Mouse (Mus musculus): ENCODE data around the gene Fam168a.

Gene Fam168a

GRCm38 (mm10) chr7:100780192-100780591, 73.8 kb downstream of the Fam168a start:
- DNase-seq (ENCODE audit: low read depth, low spot score) = no peak

DNA sequence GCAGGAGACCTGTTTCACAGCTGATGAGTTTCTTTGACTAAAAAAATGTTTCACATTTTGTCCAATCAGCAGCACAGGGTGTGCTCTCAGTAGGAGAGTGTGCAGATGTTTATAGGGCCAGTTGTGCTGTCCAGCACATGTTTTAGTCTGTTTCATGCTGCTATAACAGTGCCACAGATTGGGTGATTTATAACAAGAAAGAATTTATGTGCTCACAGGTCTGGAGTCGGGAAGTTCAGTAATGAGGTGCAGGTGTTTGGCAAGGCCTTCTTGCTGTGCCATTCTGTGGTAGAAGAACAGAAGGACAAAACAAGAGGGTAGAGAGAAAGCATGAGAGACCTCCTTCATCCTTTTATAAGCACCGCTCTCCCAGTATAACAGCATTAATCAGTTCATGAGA, 78.2 kb downstream of the Fam168a start:
- DNase-seq (ENCODE audit: low read depth, low spot score) = no peak

GRCm38 (mm10) chr7:100785426-100785825, 79.0 kb downstream of the Fam168a start:
- no peak for DNase-seq (ENCODE audit: low read depth, low spot score)

DNA sequence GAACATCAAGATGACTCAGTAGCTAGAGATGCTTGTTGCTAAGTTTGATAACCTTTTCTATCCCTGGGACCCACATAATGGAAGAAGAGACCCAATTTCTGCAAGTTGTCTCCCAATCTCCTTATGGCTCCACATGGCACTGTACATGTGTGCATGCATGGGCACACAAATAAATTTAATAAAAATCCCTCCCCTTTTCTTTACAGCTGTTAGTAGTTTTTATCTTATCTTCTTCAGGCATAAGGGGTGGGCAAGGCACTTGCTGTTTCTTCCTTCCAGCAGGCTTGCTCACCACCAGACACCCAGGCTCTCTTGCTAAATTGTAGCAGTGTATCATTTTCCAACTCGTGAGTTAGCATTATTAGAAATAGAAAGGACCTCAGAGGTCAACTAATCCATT, 79.6 kb downstream of the Fam168a start:
- DNase-seq (ENCODE audit: low read depth, low spot score) = no peak

GRCm38 (mm10) chr7:100788291-100788690, 81.9 kb downstream of the Fam168a start:
- DNase-seq (ENCODE audit: low read depth, low spot score) = no peak

DNA sequence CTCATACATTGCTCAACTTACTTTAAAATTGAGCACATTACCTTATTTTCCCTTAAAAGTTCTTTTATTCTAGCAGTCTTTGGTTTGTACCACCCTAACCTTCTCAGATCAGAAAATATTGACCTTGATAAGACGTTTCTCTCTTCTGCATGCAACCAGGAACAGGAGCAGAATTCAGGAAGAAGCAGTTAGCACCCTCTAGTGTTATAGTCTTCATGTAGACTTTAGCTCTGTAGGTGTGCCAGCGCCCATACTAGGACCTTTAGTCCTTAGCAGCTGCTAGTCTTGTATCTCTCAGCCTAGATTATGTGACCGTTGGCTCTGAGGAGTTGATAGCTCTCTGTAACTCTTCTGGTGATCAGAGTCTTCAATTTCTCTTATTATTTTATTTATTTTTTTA, 92.4 kb downstream of the Fam168a start:
- DNase-seq (ENCODE audit: low read depth, low spot score) = no peak

DNA sequence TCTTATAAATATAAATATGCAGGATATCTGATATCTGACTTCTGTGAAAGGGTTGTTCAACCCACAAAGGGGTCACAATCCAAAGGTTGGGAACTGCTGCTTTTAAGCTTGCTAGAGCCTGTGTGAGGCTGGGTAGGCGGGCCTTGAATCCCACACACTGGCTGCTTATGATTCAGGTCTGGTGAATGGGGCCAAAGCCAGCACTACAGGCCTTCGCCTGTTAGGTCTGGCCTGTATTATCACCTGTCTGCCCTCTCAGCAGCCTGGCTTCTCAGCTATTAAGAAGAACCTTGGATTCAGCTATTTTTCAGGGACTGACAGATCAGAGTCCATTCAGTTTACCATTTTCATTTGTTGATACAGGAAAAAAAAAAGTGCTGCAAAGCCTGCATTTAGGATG, 99.0 kb downstream of the Fam168a start:
- no peak for DNase-seq (ENCODE audit: low read depth, low spot score)

DNA sequence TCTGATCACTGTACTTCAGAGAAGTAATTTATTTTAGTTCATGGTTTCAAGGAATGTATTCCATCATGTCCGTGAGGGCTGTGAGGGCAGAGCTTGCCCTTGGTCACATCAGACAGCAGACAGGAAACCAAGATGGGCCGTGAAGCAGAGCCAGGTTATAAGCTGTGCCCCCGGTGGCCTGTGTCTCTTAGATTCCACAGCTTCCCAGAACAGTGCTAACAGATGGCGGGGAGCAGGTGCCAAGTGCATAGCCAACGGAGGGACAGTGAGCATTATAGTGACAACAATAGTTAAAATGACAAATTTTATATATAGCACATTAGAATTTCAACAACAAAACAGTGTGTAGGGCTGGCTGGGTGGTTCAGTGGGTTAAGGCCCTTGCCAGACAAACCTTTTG, 105.5 kb downstream of the Fam168a start:
- DNase-seq (ENCODE audit: low read depth, low spot score) = no peak

DNA sequence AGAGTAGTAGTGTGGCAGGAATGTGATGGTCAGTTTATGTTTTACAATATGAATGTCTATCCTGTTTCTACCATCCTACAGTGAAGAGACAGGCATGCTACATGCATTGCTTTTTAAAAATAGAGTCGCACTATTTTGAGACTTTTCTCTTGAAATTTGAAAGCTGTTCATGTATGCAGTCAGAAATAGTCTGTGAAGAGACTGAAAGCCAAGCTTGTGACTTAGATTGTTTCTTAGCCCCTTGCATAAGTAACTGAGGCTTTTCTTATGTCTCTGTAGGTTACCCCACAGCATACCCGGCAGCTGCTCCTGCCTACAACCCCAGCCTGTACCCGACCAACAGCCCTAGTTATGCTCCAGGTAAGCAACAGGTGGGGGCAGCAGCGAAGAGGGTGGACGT, 106.2 kb downstream of the Fam168a start:
- DNase-seq (ENCODE audit: low read depth, low spot score) = no peak

- peak; percentile 28 for DNase-seq (ENCODE audit: low read depth, low spot score)
Observed at GRCm38 (mm10) chr7:100815900-100816570, 109.6 kb downstream of the Fam168a start.

DNA sequence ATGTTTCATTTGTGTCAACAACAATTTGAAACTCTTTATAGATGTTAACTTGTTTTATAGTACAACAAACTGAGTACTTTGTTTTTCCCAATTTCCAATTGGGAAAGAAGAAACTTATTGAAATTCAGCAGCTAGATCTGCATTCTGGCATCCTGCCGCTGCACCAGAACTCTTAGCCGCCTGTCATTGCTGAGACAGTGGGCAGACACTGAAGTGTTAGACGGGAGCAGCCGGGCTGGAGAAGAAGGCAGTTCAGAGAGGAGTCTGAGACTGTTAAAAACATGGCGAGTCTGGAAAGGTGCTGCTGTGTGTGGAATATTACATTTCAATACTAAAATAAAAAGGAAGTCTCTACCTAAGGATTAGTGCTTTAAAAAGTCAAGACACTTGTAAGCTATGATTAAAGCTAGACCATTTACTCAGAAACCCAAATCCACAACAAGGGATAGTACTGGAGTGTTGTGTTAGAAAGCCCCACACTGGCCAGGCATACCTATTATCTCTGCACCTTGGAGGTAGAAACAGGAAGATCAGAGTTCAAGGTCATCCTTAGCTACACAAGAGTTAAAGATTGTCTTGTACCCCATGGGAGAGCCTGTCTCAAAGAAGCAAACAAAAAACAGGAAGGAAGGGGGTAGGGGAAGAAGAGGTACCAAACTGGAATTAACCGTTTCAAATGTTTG, 110.5 kb downstream of the Fam168a start:
- peak; percentile 64 for DNase-seq (ENCODE audit: low read depth, low spot score)

GRCm38 (mm10) chr7:100817442-100817760, 111.0 kb downstream of the Fam168a start:
- peak; percentile 71 for DNase-seq (ENCODE audit: low read depth, low spot score)

DNA sequence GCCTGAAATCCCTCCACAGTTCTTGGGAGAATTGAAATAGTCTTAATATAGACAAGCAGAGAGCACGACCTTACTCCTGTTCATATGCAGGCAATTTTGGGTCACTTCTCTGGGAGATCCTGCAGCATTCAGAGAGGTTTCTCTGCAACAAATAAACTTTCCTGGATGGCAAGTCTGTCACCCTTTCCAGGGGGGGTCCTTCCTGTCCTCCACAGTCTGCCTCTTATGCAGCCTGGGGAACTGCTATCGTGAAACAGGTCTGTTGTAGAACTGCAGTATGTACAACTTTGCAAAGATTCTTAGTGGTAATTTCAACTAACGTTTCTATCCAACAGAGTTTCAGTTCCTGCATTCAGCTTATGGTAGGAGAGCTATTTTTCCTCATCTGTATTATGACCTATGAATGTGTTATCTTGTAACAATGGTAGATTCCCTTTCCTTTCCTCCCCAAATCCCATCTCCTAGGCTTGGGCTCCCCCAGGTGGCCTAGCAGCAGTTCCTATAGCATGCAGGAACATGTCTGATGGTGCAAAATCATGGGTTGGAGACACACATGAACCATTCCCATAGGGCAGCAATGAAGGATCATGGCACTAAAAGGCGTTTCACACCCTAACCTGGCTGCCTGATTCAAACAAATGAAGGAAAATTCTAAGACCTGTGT, 112.1 kb downstream of the Fam168a start:
- no peak for DNase-seq (ENCODE audit: low read depth, low spot score)

DNA sequence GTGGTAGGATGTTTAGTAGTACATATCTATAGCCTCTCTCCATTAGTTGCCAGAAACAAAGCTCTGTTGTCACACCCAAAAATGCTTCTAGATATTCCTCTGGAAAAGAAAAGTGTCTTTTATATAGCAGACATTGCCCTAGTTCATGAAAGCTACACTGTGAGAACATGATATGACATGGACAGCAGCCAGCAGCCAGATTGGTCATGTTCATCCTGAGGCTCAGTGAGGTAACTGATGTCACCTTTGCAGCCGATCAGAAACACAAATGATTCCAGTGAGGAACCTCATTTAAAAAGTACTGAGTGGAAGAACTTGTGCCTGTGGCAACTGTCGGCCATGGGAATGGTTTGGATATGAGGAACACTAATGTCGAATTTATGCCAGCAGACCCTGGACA, 118.2 kb downstream of the Fam168a start:
- no peak for DNase-seq (ENCODE audit: low read depth, low spot score)

DNA sequence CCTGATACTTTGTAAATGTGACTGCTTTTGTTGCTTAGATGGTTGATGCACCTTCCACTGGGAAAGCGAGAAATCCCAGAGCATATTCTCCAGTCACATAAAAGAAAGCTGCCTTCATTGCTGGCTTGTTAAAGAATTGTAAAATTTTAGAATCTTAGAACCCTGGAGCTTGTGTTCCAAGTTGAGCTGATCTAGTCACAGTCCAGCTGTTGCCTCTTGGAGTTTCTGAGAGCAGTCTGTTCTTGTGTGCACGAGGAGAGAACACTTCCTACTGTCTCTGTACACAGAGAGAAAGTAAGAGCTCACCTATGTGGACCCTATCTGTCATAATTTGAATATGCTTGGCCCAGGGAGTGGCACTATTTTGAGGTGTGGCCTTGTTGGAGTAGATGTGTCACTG, 122.1 kb downstream of the Fam168a start:
- DNase-seq (ENCODE audit: low read depth, low spot score) = no peak

GRCm38 (mm10) chr7:100833859-100834258, 127.4 kb downstream of the Fam168a start:
- DNase-seq (ENCODE audit: low read depth, low spot score) = no peak

DNA sequence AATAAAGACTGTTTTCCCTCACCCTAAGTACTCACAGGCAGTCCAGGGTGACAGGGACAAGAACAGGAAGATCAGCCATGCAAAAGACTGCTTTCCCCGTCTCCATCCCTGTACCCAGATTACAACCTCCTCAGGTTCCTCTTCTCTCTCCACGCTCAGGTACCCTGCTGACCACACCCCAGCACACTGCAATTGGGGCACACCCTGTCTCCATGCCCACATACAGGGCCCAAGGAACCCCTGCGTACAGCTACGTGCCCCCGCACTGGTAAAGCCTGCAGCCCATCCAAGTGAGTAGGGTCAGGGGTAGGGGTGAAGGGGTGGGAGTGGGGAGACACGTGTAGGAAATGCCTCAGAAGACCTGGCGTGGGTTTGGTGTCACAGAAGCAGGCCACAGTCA, 128.7 kb downstream of the Fam168a start:
- DNase-seq (ENCODE audit: low read depth, low spot score) = no peak

- no peak for DNase-seq (ENCODE audit: low read depth, low spot score)
Observed at GRCm38 (mm10) chr7:100835711-100836110, 129.3 kb downstream of the Fam168a start.

DNA sequence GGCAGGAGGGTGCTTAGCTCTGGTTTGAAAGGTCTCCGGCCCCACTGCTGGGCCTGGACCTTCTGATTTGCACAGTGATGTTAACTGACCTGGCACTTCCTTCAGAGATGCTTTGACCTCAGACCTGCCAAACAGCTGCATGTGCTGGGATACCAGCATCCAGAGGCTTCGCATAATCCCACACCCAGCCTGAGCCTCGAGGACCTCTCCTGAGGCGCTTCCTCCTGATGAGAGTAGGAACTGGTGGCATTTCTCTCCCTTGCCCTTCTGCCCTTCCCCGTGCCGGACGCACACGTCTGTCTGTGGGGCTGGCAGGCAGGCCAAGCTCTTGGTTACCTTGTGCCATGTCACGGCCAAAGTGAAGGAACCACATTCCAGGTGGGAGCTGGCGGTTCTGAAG, 130.2 kb downstream of the Fam168a start:
- no peak for DNase-seq (ENCODE audit: low read depth, low spot score)

DNA sequence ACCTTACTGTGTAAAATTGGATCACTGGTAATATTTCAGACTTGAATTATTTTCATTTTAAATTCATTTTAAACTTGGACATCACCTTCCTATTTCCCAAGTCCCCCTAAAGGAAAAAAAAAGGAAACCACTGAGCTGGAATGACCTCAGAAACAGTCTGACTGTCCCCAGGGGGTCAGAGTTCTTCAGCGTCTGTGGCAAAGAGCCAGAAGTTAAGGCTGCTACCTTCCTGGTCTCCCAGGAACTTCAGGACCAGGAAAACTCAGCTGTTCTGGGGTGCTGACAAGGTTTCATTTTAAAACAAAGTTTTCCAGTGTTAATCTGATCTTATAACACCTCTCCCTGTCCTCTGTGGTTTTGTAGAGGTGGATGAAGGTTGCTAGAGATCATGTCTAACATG, 131.3 kb downstream of the Fam168a start:
- no peak for DNase-seq (ENCODE audit: low read depth, low spot score)

DNA sequence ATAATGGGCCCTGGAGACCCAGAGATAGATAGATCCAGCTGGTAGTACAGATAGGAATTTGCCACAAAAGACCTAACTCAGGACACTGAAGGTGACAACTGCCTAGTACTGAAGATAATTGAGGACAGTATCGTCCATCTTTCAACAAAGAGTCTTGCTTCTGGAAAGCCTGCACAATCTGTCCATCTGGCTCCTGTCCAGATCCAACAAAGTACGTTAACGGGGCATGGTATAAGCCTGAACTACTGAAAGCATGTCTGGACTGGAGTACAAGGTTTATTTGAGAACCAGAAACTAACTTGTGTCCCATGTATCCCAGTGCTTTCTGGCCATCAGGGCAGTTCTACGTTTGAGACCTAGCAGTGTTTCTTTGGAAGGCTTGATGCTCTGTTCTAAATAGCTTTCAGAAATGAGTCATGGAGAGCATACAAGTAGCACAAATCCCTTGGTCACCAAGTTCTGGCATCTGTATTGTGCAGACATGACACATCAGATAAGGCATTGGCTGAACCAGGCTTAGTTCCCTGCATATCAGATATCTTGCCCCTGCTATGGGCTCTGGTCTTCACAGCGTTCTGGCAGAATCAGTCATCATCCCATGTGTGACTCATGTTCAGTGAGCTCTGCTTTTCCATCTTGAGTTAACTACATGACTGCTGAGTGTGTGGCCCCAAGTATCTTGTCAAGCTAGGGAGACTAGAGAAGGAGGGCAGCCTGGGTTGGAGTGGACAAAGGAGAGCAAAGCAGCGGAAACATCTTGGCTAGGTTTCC, 133.4 kb downstream of the Fam168a start:
- DNase-seq (ENCODE audit: low read depth, low spot score) = no peak

DNA sequence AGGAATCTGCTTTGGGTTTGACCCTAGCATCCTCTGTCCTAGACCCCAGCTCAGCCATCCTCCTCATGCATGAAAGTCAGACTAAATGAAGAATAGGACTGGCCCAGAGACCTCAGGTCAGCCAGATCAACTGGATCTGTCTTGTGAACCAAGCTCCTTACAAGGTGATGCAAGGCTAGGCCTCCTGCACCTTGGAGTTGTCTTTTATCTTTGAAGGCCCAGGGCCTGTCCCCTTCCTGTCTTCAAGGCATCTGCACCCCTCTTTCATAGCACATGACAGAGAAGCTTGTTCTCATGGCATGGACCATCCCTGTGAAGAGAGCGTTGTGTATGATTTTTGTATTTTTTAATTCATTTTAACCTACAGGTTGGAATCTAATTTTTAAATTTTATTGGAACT, 134.5 kb downstream of the Fam168a start:
- DNase-seq (ENCODE audit: low read depth, low spot score) = no peak

Data from ES-CJ7 (cell line).